Mouse (Mus musculus) hindbrain, embryonic 11.5 days (tissue): ENCODE measurements around the gene Tm4sf20. TPM values are rescaled to one million over a fixed set of nuclear protein-coding genes. Genes with fewer than 3 reads are reported as not detected.

ENCODE experiments used
- ATAC-seq: fragments of 200-750 bp; cut with Nextera tagmentation; 2 replicates; pipeline ENCODE4 v1.8.0; 2017; ENCODE audit warnings: mild to moderate bottlenecking, moderate TSS enrichment, moderate library complexity; ENCODE audit not compliant: low FRiP score
- DNase-seq: peaks from one replicate; pipeline ENCODE4 v3.0.0-alpha.2; 2015; ENCODE audit warnings: low spot score
- H3K27ac ChIP-seq: fragments of 300-500 bp; sonication (generic); 2 replicates; pipeline ENCODE4 v1.5.1; 2014; ENCODE audit warnings: mild to moderate bottlenecking, low read depth, low read length
- H3K27me3 ChIP-seq: fragments of 300-500 bp; sonication (generic); 2 replicates; pipeline ENCODE4 v1.6.1; 2014; ENCODE audit warnings: mild to moderate bottlenecking, low read length, moderate library complexity, mixed read lengths; ENCODE audit not compliant: control insufficient read depth, insufficient read depth
- H3K36me3 ChIP-seq: fragments of 300-500 bp; sonication (generic); 2 replicates; pipeline ENCODE4 v1.6.1; 2014; ENCODE audit warnings: mild to moderate bottlenecking, low read length, moderate library complexity, mixed read lengths; ENCODE audit not compliant: control insufficient read depth, insufficient read depth
- H3K4me1 ChIP-seq: fragments of 300-500 bp; sonication (generic); replicated peaks from 2 replicates; pipeline ENCODE4 v1.6.1; 2014; ENCODE audit warnings: low read length, mixed read lengths; ENCODE audit not compliant: control insufficient read depth, insufficient read depth
- H3K4me2 ChIP-seq: fragments of 300-500 bp; sonication (generic); replicated peaks from 2 replicates; pipeline ENCODE4 v1.6.1; 2014; ENCODE audit warnings: mild to moderate bottlenecking, low read depth, low read length
- H3K4me3 ChIP-seq: fragments of 300-500 bp; sonication (generic); 2 replicates; pipeline ENCODE4 v1.5.1; 2014; ENCODE audit warnings: low read depth, low read length
- H3K9ac ChIP-seq: fragments of 300-500 bp; sonication (generic); 2 replicates; pipeline ENCODE4 v1.6.1; 2014; ENCODE audit warnings: low read depth, low read length
- H3K9me3 ChIP-seq: fragments of 300-500 bp; sonication (generic); 2 replicates; pipeline ENCODE4 v1.6.1; 2016; ENCODE audit warnings: low read length; ENCODE audit not compliant: control insufficient read depth
- WGBS: fragments of 180-500 bp; shearing (Covaris S2); extraction: QIAGEN DNeasy Blood & Tissue Kit; methylation state at CpG from one replicate; pipeline ENCODE4 v1.1.7; 2014; 5-methylcytosine and 5-hydroxymethylcytosine counted together
- polyA plus RNA-seq: library from polyadenylated mRNA; unstranded; fragments of >200 nt; fragmentation: Nextera tagmentation; extraction: Ambion mirVana; gene quantifications from 2 replicates; pipeline ENCODE4 v1.2.1, GENCODE M21; 2014

The Tm4sf20 gene
- polyA plus RNA-seq, 1 experiment from 2014 or later, result not detected

DNA sequence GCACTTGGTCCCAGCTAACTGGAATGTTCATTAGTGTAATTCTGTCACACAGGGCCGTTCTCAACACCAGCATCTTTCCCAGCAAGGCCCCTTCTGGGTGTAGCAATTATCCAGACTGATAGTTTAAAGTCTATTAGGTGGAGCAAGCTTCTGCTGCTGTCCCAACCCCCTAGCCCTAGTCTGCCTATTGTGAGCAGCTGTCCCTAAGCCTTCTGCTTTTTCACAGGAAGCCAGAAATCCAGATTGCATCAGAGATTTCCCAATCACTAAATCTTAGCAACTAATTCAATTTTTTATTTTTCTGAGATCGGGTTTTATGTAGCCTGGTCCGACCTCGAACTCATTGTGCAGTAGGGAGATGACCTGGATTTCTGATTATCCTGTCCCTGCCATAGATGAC lies 30.7 kb upstream of the Tm4sf20 start:
- WGBS, result 78% methylated on average over 4 of the region's 4 CpGs
- Histone ChIP-seq H3K27me3 (no peaks in the 10 kb centered on the region), H3K4me1 (no peaks in the 10 kb centered on the region), H3K4me3 (no peak overlapping the region), H3K4me2 (no peak overlapping the region), H3K36me3 (no peaks in the 10 kb centered on the region), H3K9ac (no peak overlapping the region), H3K27ac (no peak overlapping the region), H3K9me3 (no peaks in the 10 kb centered on the region)
- DNase-seq (no peak), ATAC-seq (no peak)

DNA sequence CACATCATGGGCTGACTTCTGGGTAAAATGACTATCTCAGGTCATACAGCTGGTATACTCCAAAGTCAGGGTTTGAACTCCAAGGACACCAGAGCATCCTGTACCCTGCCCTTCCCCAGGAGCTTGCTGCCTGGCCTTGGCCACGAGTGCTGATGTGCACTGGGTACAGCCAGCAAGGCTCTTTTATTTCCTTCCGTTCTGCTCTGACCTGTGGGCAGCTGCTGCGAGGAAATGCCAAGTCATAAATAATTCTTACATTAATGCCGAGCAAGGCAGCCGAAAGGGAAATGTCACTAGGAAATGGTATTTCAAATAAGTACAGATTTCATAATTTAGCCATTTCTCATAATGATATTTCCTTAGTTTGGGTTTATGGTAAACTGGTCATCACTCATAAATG lies 30.0 kb upstream of the Tm4sf20 start:
- WGBS, result 72% methylated on average over 5 of the region's 5 CpGs
- Histone ChIP-seq H3K4me2 (no peak overlapping the region), H3K36me3 (no peaks in the 10 kb centered on the region), H3K4me1 (no peaks in the 10 kb centered on the region), H3K4me3 (no peak overlapping the region), H3K27ac (no peak overlapping the region), H3K9ac (no peak overlapping the region), H3K27me3 (no peaks in the 10 kb centered on the region), H3K9me3 (no peaks in the 10 kb centered on the region)
- DNase-seq (no peak), ATAC-seq (no peak)

DNA sequence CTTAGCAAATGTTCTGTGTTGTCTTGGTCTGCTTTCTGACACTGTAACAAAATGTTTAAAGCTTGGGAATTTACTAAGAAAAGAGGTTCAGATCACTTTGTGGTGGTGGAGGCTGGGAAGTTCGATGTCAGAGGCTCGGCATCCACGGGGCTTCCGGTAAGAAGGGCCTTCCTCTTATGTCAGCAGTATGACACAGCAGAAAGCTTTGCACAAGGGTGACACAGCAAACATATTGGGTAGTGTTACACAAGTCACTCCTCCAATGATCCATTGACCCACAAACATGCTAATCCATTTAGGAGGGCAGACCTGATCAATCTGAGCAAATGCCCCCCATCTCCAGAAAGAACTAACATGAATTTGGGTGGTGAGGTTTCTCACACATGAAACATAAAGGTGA lies 28.8 kb upstream of the Tm4sf20 start:
- Histone ChIP-seq H3K27ac (no peak overlapping the region), H3K9me3 (no peaks in the 10 kb centered on the region), H3K9ac (no peak overlapping the region), H3K4me3 (no peak overlapping the region), H3K4me2 (no peak overlapping the region), H3K36me3 (no peaks in the 10 kb centered on the region), H3K4me1 (no peaks in the 10 kb centered on the region), H3K27me3 (no peaks in the 10 kb centered on the region)
- ATAC-seq, result no peak
- 92% methylated on average over 4 of the region's 4 CpGs for WGBS
- DNase-seq, result no peak

DNA sequence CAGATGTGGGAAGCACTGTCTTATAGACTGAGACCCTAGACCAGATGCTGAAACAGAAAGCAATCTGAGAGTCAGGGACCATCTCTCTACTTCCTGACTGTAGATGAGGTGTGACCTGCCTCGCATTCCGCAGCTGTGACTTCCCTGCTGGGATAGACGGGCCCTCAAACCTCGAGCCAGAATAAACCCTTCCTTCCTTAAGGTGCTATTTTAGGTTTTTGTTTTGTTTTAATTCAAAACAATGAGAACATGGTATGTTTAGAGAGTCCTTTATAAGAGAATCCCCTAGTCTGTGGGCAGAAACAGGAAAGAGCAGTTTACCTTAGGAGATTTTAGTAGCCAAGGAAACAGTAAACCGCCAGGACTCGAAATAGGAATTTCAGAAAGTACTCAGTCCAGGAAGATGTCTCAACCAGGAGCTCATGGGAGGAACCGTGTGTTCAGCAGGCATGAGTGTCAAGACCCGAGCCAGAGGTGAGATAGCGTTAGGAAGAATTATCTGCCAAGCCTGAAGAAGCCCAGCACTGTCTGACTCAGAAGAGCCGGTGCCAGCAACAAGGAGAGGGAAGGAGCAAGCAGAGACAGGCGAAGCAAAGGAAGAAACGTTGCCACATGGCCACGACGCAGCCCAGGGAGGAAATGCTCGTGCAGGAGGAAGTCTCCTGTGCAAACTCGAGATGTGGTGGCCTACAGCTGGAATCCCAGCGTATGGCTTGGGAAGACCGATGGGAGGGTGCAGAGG lies 27.6 kb upstream of the Tm4sf20 start:
- WGBS, result 79% methylated on average over 18 of the region's 18 CpGs

DNA sequence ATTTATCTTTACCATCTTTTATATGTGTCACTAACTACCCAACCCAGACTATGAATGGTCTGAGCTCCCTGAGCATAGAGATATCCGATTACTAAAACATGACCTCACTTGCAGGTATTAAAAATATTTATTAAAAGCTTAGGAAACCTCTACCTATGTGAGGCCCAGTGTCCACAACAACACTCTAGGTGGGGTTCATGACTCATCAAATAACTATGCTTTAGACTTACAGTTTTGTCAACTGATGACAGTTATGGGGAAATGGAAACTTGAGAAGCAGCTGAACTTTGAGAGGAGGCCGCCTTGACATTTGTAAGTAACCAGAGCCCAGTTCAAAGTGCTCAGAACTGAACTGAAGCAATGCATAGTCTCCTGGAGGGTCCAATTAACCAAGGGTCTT lies 26.9 kb upstream of the Tm4sf20 start:
- Histone ChIP-seq H3K4me2 (no peak overlapping the region), H3K9ac (no peak overlapping the region), H3K27me3 (no peaks in the 10 kb centered on the region), H3K36me3 (no peaks in the 10 kb centered on the region), H3K4me1 (no peaks in the 10 kb centered on the region), H3K4me3 (no peak overlapping the region), H3K27ac (no peak overlapping the region), H3K9me3 (no peaks in the 10 kb centered on the region)
- 80% methylated on average over 2 of the region's 2 CpGs for WGBS
- ATAC-seq (no peak), DNase-seq (no peak)

More for the DNA sequence above, 27.6 kb upstream of the Tm4sf20 start:
- H3K27me3 ChIP-seq, result no peaks in the 10 kb centered on the region
- no peaks in the 10 kb centered on the region for H3K4me1 ChIP-seq
- ATAC-seq, result no peak
- DNase-seq, result no peak
- no peak overlapping the region for H3K27ac ChIP-seq
- no peak overlapping the region for H3K4me2 ChIP-seq
- H3K9me3 ChIP-seq, result no peaks in the 10 kb centered on the region
- no peak overlapping the region for H3K4me3 ChIP-seq
- H3K36me3 ChIP-seq, result no peaks in the 10 kb centered on the region
- no peak overlapping the region for H3K9ac ChIP-seq

DNA sequence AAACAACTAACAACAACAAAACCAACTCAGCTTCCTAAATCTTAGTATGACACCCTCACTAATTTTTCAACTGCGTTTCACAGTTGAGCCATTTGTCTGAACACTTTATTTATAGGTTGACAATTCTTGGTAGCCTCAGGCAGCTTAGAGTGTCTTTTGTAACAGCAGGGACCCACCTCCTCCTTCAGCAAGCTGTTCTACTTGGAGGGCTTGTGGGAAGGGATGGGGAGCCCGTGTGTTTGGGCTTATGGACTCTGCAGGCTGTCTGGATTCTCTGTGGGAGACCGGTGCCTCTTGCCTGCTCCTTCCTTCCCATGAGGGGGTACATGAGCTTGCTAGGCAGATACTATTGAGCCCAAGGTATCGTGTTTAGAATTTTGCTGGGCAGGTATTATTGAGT lies 25.7 kb upstream of the Tm4sf20 start:
- 66% methylated on average over 4 of the region's 4 CpGs for WGBS
- H3K4me3 ChIP-seq, result no peak overlapping the region
- no peak overlapping the region for H3K4me2 ChIP-seq
- no peaks in the 10 kb centered on the region for H3K27me3 ChIP-seq
- H3K9ac ChIP-seq, result no peak overlapping the region
- no peaks in the 10 kb centered on the region for H3K4me1 ChIP-seq
- DNase-seq (no peak), ATAC-seq (no peak)
- no peaks in the 10 kb centered on the region for H3K9me3 ChIP-seq
- H3K27ac ChIP-seq, result no peak overlapping the region
- no peaks in the 10 kb centered on the region for H3K36me3 ChIP-seq

DNA sequence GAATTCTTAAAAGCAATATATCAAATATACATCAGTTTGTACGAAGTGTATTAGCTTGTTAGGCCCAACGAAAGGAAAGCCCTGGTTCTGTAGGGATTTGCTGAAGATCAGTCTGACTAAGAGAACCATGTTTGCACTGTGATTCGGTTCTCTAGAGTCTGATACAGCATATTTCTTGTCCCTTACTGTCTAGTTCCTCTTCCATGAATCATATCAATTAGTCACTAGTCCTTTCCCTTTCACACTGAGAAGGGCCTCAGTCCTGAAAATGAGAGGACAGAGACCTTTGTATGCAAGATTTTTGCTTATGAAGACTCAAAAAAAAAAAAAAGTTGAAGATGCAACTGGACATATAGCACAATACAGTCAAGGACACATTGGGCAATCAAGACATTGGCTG lies 24.8 kb upstream of the Tm4sf20 start:
- WGBS, result 92% methylated on average over 3 of the region's 3 CpGs
- Histone ChIP-seq H3K27me3 (no peaks in the 10 kb centered on the region), H3K27ac (no peak overlapping the region), H3K4me2 (no peak overlapping the region), H3K4me1 (no peaks in the 10 kb centered on the region), H3K4me3 (no peak overlapping the region), H3K9me3 (no peaks in the 10 kb centered on the region), H3K36me3 (no peaks in the 10 kb centered on the region), H3K9ac (no peak overlapping the region)
- no peak for DNase-seq
- ATAC-seq, result no peak

DNA sequence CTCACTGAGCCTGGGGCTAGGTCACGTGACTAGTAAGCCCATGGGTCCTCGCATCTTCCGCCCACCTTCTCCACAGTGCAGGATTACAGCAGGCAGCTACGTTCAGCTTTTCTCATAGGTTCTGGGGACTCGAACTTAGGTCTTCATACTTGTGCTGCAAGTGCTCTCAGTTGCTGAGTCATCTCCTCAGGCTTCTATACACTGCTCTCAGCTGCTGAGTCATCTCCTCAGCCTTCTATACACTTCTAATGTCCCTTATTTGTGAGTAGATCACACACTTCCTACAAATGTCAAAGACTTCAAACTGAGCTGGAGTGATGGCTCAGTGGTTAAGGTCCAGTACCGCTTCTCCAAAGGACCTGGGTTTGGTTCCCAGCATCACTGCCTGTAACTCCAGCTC lies 24.0 kb upstream of the Tm4sf20 start:
- Histone ChIP-seq H3K4me2 (no peak overlapping the region), H3K9ac (no peak overlapping the region), H3K36me3 (no peaks in the 10 kb centered on the region), H3K9me3 (no peaks in the 10 kb centered on the region), H3K27me3 (no peaks in the 10 kb centered on the region), H3K4me3 (no peak overlapping the region), H3K4me1 (no peaks in the 10 kb centered on the region), H3K27ac (no peak overlapping the region)
- ATAC-seq (no peak), DNase-seq (no peak)
- 86% methylated on average over 6 of the region's 6 CpGs for WGBS

DNA sequence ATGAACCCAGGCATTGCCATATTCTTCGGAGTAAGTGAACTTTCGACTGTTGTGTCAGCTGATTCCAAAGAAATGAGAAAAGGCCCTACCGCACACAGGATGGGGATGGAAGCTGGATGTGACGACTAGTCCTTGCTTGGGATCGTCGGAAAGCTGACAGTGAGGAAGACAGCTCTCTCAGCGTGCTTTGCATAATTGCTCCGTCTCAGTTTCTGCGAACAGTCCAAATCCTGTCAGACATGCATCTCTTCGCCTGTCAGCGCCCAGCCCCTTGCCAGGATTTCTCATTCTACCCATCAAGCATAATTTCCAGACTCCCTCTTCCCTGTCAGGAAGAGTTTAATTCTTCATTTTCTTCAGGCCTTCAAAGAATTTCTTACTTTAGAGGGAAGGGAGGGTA lies 22.8 kb upstream of the Tm4sf20 start:
- Histone ChIP-seq H3K9ac (no peak overlapping the region), H3K9me3 (no peaks in the 10 kb centered on the region), H3K4me2 (no peak overlapping the region), H3K4me1 (no peaks in the 10 kb centered on the region), H3K36me3 (no peaks in the 10 kb centered on the region), H3K4me3 (no peak overlapping the region), H3K27ac (no peak overlapping the region), H3K27me3 (no peaks in the 10 kb centered on the region)
- ATAC-seq (no peak), DNase-seq (no peak)
- 84% methylated on average over 11 of the region's 11 CpGs for WGBS
